Mouse (Mus musculus) heart, embryonic 15.5 days (tissue): Measurements from ENCODE around the gene Bahcc1. TPM values are rescaled to one million over a fixed set of nuclear protein-coding genes. Genes with fewer than 3 reads are reported as not detected.

Experiments
- ATAC-seq: fragments of 200-750 bp; cut with Nextera tagmentation; replicated peaks from 2 replicates; pipeline ENCODE4 v1.8.0; 2017; ENCODE audit warnings: low read depth, moderate TSS enrichment; ENCODE audit not compliant: insufficient number of reproducible peaks, insufficient read depth, low FRiP score
- H3K27ac ChIP-seq: fragments of 300-500 bp; sonication (generic); 2 replicates; pipeline ENCODE4 v1.5.1; 2015; ENCODE audit warnings: mild to moderate bottlenecking, inconsistent platforms
- H3K27me3 ChIP-seq: fragments of 300-500 bp; sonication (generic); 2 replicates; pipeline ENCODE4 v1.6.1; 2015; ENCODE audit warnings: inconsistent platforms
- H3K36me3 ChIP-seq: fragments of 300-500 bp; sonication (generic); 2 replicates; pipeline ENCODE4 v1.6.1; 2015; ENCODE audit warnings: mild to moderate bottlenecking, inconsistent platforms
- H3K4me1 ChIP-seq: fragments of 300-500 bp; sonication (generic); replicated peaks from 2 replicates; pipeline ENCODE4 v1.6.1; 2015; ENCODE audit warnings: inconsistent platforms
- H3K4me2 ChIP-seq: fragments of 300-500 bp; sonication (generic); 2 replicates; pipeline ENCODE4 v1.6.1; 2015; ENCODE audit warnings: inconsistent platforms, mild to moderate bottlenecking, moderate library complexity
- H3K4me3 ChIP-seq: fragments of 300-500 bp; sonication (generic); 2 replicates; pipeline ENCODE4 v1.5.1; 2015; ENCODE audit warnings: mild to moderate bottlenecking, inconsistent platforms
- H3K9ac ChIP-seq: fragments of 300-500 bp; sonication (generic); 2 replicates; pipeline ENCODE4 v1.6.1; 2015; ENCODE audit warnings: mild to moderate bottlenecking, inconsistent platforms
- H3K9me3 ChIP-seq: fragments of 300-500 bp; sonication (generic); replicated peaks from 2 replicates; pipeline ENCODE4 v1.6.1; 2016; ENCODE audit warnings: inconsistent platforms
- WGBS: fragments of 180-500 bp; shearing (Covaris S2); methylation state at CpG from one replicate; pipeline ENCODE4 v1.1.7; 2015; ENCODE audit warnings: mixed read lengths; 5-methylcytosine and 5-hydroxymethylcytosine counted together
- microRNA-seq: library from miRNA; unstranded; fragments of <30 nt; microRNA quantifications from one replicate; pipeline ENCODE4, GENCODE M21; 2016
- polyA plus RNA-seq: library from polyadenylated mRNA; unstranded; fragments of >200 nt; fragmentation: Nextera tagmentation; extraction: Ambion mirVana; gene quantifications from 2 replicates; pipeline ENCODE4 v1.2.1, GENCODE M21; 2015

Gene Bahcc1
- polyA plus RNA-seq, 1 experiment from 2014 or later, result 4.2 TPM

DNA sequence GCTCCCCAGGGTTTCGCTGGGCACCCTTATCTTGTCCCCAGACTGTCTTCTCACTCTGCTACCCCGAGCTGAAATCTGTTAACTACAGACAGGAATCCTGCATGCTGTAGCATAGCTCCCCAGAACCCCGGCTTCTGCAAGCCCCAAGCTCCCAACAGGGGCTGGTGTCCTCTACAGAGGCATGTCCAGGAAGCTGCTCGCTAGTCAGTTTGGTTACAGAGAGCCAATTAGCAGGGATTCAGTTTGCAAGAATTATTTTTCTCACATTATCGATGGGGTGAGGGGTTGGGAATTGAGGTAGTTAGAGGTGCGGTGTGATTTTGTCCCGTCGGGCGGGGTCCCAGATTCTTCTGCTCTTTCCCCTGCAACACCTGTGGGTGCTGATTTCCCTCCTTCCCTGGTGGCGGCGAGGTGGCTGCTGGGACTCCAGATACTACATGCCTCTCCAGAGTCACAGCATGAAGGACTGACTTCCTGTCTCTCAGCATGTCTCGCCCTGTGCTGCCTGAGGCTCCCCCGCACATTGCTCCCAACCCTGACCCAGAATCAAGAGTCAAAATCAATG lies 84.0 kb downstream of the Bahcc1 start:
- H3K27me3 ChIP-seq, result no peaks in the 10 kb centered on the region

DNA sequence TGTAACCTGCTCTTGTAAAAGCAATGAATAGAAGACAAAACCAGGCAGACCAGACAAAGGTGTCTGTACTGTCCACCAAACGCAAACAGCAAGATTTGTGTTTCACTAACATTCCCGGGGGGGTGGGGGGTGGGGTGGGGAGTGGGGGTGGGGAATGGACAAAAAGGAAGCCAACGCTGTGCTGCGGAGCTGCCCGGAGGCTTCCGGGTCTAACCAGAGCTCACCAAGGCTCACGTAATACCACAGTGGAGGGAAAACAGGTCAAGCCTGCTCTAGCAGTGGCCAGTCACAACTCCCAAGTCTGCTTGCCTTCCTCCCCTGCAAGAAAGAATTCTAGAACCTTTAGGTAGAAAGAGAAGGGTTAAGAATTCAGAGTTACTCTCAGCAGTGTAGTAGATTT lies 84.7 kb downstream of the Bahcc1 start:
- ATAC-seq, result no peak
- no peaks in the 10 kb centered on the region for H3K27me3 ChIP-seq
- H3K9ac ChIP-seq, result peak overlapping the region; percentile 65; the same call in 1 of the 2 replicates
- no peak overlapping the region for H3K4me3 ChIP-seq
- no peaks in the 10 kb centered on the region for H3K36me3 ChIP-seq
- H3K9me3 ChIP-seq, result no peaks in the 10 kb centered on the region
- peak overlapping the region; percentile 100 for H3K27ac ChIP-seq
- H3K4me2 ChIP-seq, result peak overlapping the region; percentile 88
- 66% methylated on average over 7 of the region's 7 CpGs for WGBS
- peaks cover 28% of the 10 kb centered on the region for H3K4me1 ChIP-seq

More for the DNA sequence above, 84.0 kb downstream of the Bahcc1 start:
- Histone ChIP-seq H3K4me2 (peak overlapping the region; percentile 88), H3K4me3 (peak overlapping the region; percentile 58), H3K4me1 (peaks cover 30% of the 10 kb centered on the region), H3K9ac (peak overlapping the region; percentile 65), H3K36me3 (no peaks in the 10 kb centered on the region), H3K9me3 (no peaks in the 10 kb centered on the region), H3K27ac (peak overlapping the region; percentile 100)
- peak; percentile 24; the same call in 1 of the 2 replicates for ATAC-seq
- whole genome bisulfite sequencing, result 7% methylated on average over 13 of the region's 13 CpGs

DNA sequence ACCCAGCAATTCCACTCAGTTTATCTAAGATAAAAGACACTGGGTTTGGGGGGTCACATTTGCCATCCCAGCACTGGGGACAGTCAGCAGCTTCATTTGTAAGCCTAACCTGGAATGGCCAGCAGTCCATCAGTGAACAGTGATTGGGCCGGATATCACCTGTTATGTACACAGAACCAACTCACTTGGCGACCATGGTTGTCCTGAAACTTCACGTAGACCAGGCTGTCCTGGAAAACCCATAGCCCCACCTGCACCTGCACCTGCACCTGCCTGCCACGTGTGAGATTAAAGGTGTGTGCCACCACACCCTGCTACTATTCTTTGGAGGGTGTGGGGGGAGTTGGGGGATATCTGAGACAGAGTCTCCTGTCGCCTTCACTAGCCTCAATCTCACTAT lies 86.6 kb downstream of the Bahcc1 start:
- Histone ChIP-seq H3K4me2 (no peak overlapping the region), H3K9ac (no peak overlapping the region), H3K36me3 (no peaks in the 10 kb centered on the region), H3K27ac (no peak overlapping the region), H3K4me1 (peaks cover 23% of the 10 kb centered on the region), H3K9me3 (no peaks in the 10 kb centered on the region), H3K4me3 (no peak overlapping the region), H3K27me3 (no peaks in the 10 kb centered on the region)
- WGBS, result 86% methylated on average over 5 of the region's 5 CpGs
- ATAC-seq, result no peak

DNA sequence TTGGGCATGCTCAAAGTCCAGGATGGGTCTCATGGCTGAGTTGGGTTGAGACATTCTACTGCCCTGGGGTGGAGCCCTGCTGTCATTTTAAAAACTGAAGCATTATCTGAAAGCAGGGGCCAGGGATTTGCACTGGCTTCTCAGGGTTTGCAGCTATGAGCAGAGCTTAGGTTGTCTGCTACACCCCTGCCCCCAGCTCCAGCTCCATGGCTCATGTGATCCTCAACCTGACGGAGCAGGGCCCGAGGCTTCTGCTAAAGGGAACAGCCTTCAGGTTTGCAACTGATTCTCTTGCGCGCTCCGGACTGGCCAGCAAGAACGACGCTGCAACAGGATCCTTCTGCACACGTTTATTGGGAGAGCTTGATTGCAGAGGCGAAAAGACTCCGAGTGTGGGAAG lies 87.4 kb downstream of the Bahcc1 start:
- Histone ChIP-seq H3K36me3 (no peaks in the 10 kb centered on the region), H3K27me3 (no peaks in the 10 kb centered on the region), H3K27ac (no peak overlapping the region), H3K4me3 (no peak overlapping the region), H3K4me1 (peaks cover 16% of the 10 kb centered on the region), H3K4me2 (no peak overlapping the region), H3K9ac (no peak overlapping the region), H3K9me3 (no peaks in the 10 kb centered on the region)
- ATAC-seq, result no peak
- WGBS, result 94% methylated on average over 10 of the region's 10 CpGs

DNA sequence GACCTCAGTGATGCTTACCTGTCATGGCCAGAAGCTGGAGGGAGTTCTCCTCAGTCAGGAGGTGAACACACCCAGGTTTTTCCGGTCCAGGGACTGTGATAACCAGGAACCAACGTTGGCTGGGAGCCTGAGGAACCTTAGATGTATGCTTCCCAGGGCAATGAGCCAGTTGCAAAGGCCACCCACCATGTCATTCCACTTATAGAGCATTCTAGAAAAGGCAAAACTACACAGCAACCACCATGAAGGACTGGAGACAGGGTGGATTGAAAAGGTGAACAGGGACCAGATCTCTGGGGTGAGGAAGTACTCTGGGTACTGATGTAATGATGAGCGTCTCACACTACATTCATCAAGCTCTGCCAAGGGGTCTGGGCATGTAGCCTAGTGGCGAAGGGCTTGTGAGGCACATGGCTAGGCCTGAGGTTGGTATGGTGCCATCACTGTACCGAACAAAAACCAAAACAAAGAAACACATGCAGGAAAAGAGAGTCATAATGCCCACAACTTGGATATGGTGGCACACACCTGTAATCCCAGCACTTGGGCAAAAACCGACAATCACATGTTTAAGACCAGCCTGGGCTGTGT lies 102.8 kb downstream of the Bahcc1 start:
- no peak for ATAC-seq
- no peak overlapping the region for H3K4me2 ChIP-seq
- H3K4me3 ChIP-seq, result no peak overlapping the region
- H3K4me1 ChIP-seq, result no peaks in the 10 kb centered on the region
- H3K27ac ChIP-seq, result no peak overlapping the region
- H3K9me3 ChIP-seq, result no peaks in the 10 kb centered on the region
- H3K36me3 ChIP-seq, result no peaks in the 10 kb centered on the region
- H3K27me3 ChIP-seq, result no peaks in the 10 kb centered on the region
- no peak overlapping the region for H3K9ac ChIP-seq
- WGBS, result 72% methylated on average over 6 of the region's 6 CpGs

DNA sequence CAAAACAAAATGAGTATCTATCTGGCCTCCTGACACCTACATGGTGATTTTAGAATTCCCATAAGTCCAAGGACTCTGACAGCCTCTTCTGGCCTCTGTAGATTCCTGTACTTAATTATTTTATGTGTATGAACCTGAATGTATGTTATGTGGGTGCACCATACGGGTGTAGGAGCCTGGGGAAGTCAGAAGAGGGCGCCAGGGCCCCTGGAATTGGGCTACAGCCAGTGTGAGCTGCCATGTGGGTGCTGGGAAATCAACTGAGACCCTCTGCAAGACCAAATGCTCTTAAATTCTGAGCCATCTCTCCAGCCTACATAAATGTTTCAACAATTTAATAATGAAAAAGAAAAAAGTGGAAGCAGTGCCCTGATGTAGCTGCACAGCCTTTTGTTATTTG lies 104.7 kb downstream of the Bahcc1 start:
- Histone ChIP-seq H3K4me1 (no peaks in the 10 kb centered on the region), H3K27me3 (no peaks in the 10 kb centered on the region), H3K4me2 (no peak overlapping the region), H3K27ac (no peak overlapping the region), H3K9ac (no peak overlapping the region), H3K36me3 (no peaks in the 10 kb centered on the region), H3K9me3 (no peaks in the 10 kb centered on the region), H3K4me3 (no peak overlapping the region)
- ATAC-seq, result no peak
- WGBS, result 35% methylated on average over 2 of the region's 2 CpGs

DNA sequence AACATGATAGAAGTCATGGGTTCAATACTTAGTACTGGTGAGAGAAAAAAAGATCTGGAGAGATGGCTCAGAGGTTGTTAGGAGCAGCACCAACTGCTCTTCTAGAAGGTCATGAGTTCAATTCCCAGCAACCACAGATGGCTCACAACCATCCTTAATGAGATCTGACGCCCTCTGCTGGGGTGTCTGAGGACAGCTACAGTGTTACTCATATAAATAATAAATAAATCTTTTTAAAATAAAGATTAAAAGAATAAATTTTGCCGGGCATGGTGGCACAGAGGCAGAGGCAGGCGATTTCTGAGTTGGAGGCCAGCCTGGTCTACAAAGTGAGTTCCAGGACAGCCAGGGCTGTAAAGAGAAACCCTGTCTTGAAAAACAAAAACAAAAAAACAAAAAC lies 106.0 kb downstream of the Bahcc1 start:
- Histone ChIP-seq H3K27me3 (no peaks in the 10 kb centered on the region), H3K9me3 (no peaks in the 10 kb centered on the region), H3K4me3 (no peak overlapping the region), H3K4me1 (no peaks in the 10 kb centered on the region; the same call in 1 of the 2 replicates), H3K9ac (no peak overlapping the region), H3K36me3 (no peaks in the 10 kb centered on the region), H3K27ac (no peak overlapping the region), H3K4me2 (no peak overlapping the region)
- whole genome bisulfite sequencing, result 71% methylated on average over 3 of the region's 3 CpGs
- no peak for ATAC-seq

DNA sequence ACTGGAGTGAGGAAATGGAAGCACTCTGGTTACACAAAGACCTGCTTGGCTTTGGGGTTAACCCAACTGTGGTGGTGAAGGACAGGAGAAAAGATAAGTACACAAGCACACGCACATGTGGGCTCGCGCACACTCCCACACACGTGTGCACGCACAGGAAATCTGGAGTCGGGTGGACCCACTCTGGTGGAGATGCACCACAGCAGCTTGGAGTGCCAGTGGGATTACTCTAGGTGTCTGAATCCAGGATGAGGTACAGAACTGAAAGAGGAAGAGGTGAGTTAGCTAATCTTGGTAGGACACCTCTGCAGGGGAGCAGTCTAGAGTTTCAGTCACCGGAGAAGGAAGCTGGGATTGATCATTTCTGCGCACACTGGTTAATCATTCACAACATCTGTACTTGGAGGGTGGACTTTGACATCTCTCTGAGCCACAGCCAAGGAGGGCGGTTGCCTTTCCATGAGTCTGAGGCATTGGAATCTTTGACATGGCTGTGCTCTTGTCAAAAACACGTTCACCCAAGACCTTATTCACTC lies 107.3 kb downstream of the Bahcc1 start:
- H3K27me3 ChIP-seq, result no peaks in the 10 kb centered on the region
- H3K9me3 ChIP-seq, result no peaks in the 10 kb centered on the region
- no peak overlapping the region for H3K4me3 ChIP-seq
- H3K27ac ChIP-seq, result no peak overlapping the region
- 81% methylated on average over 10 of the region's 10 CpGs for WGBS
- H3K36me3 ChIP-seq, result peaks cover 1% of the 10 kb centered on the region; the same call in 1 of the 2 replicates
- H3K4me2 ChIP-seq, result no peak overlapping the region
- H3K4me1 ChIP-seq, result peaks cover 3% of the 10 kb centered on the region
- no peak for ATAC-seq
- H3K9ac ChIP-seq, result no peak overlapping the region

DNA sequence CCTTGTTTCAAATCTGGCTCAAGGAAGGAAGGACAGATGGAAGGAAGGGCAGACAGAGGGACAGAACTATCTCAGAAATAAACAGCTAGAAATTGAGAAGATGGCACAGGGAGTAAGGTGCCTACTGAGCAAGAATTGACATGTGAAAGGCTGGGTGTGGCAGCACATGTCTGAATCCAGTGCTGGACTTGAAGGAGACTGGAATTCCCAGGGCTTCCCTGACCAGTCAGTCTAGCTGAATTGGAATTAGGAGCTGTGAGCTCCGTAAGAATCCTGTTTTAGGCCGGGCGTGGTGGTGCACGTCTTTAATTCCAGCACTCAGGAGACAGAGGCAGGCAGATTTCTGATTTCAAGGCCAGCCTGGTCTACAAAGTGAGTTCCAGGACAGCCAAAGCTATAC lies 108.9 kb downstream of the Bahcc1 start:
- Histone ChIP-seq H3K27ac (no peak overlapping the region), H3K4me1 (peaks cover 8% of the 10 kb centered on the region), H3K4me2 (no peak overlapping the region), H3K36me3 (peaks cover 6% of the 10 kb centered on the region; the same call in 1 of the 2 replicates), H3K4me3 (no peak overlapping the region), H3K27me3 (no peaks in the 10 kb centered on the region), H3K9ac (no peak overlapping the region), H3K9me3 (no peaks in the 10 kb centered on the region)
- ATAC-seq, result no peak
- 92% methylated on average over 4 of the region's 4 CpGs for WGBS

Small RNA genes within 50 kb of the gene (microRNA-seq; reads per million reads assigned to microRNA genes)
- gene Gm47297, result not detected

Other genes with a start within 250 kb of the Bahcc1 start
- 0.68 and 2.5 TPM in 2 replicates for gene Aatk, start 185.8 kb upstream of the Bahcc1 start, polyA plus RNA-seq
- 9.9 and 16.5 TPM in 2 replicates for gene Cep131, start 146.1 kb upstream of the Bahcc1 start, polyA plus RNA-seq
- gene Tepsin, start 134.2 kb upstream of the Bahcc1 start, polyA plus RNA-seq, result 13.2 and 17.0 TPM in 2 replicates
- 80.9 and 84.1 TPM in 2 replicates for gene Ndufaf8, start 134.0 kb upstream of the Bahcc1 start, polyA plus RNA-seq
- 77.5 and 91.4 TPM in 2 replicates for gene Slc38a10, start 81.6 kb upstream of the Bahcc1 start, polyA plus RNA-seq
- gene Actg1, start 115.6 kb downstream of the Bahcc1 start, polyA plus RNA-seq, result 921 and 1,308 TPM in 2 replicates
- 0.42 and 0.66 TPM in 2 replicates for gene Fscn2, start 128.6 kb downstream of the Bahcc1 start, polyA plus RNA-seq
- gene Faap100, start 145.8 kb downstream of the Bahcc1 start, polyA plus RNA-seq, result 27.0 and 38.0 TPM in 2 replicates
- gene Nploc4, start 204.8 kb downstream of the Bahcc1 start, polyA plus RNA-seq, result 22.5 and 30.3 TPM in 2 replicates
- gene Tspan10, start 209.7 kb downstream of the Bahcc1 start, polyA plus RNA-seq, result 0.09 TPM in 1 of 2 replicates, not detected in the other
- 0.14 and 0.29 TPM in 2 replicates for gene Pde6g, start 220.6 kb downstream of the Bahcc1 start, polyA plus RNA-seq
- 18.1 and 21.4 TPM in 2 replicates for gene Oxld1, start 225.1 kb downstream of the Bahcc1 start, polyA plus RNA-seq
- gene Ccdc137, start 225.2 kb downstream of the Bahcc1 start, polyA plus RNA-seq, result 22.1 and 26.5 TPM in 2 replicates
- 26.7 and 37.5 TPM in 2 replicates for gene Arl16, start 234.7 kb downstream of the Bahcc1 start, polyA plus RNA-seq